Mouse (Mus musculus): Measurements from ENCODE around the gene Trpv3. TPM values are rescaled to one million over a fixed set of nuclear protein-coding genes. Genes with fewer than 3 reads are reported as not detected.

Gene Trpv3
- polyA plus RNA-seq, 1 experiment, result 0.86 TPM

DNA sequence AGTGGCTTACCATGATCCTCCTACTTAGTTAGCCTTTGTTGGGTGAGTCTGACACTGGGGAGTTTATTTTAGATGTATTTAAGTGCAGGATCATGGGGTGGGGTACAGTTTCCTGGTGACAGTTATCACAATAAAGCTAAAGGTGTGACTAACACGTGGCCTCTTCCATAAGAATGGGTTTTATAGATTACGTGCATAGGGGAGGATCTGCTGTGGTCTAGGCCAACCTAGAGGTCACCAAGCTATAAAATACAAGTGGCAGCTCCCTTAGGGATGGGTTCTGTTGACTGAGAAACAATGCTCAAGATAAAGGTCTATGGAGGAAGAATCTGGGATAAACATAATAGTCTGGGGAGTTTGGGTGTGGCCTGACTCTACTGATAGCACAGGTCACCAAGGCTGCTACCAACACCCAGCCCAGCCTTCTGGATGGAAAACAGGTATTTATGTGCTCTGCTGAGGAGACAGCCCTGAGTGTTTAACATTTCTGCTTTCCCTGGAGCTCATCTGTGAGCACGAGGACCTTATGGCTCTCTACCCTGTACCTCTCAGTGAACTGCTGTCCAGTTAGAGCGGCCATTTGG is 9.7 kb upstream of the Trpv3 start:
- H3K27me3 ChIP-seq (ENCODE audit: control insufficient read depth, insufficient read depth, low read length), result no peaks in the 10 kb centered on the region
- H3K4me1 ChIP-seq (ENCODE audit: control insufficient read depth, insufficient read depth, insufficient read length, low read length), result peaks cover 5% of the 10 kb centered on the region; the same call in 1 of the 2 replicates
- H3K27ac ChIP-seq (ENCODE audit: insufficient read depth, low read depth, low read length), result no peak overlapping the region
- no peaks in the 10 kb centered on the region for H3K36me3 ChIP-seq (ENCODE audit: control insufficient read depth, insufficient read depth, low read length)
- WGBS, result 41% methylated on average over 4 of the region's 4 CpGs
- no peak for TF ChIP-seq POLR2A (IDR thresholded peaks at IDR 0.05; ENCODE audit: low read depth, low read length)
- no peak for TF ChIP-seq CTCF (IDR thresholded peaks at IDR 0.05; ENCODE audit: extremely low read depth, insufficient read length, insufficient replicate concordance, low read depth, low read length)
- H3K4me3 ChIP-seq (ENCODE audit: low read depth, low read length), result no peak overlapping the region

DNA sequence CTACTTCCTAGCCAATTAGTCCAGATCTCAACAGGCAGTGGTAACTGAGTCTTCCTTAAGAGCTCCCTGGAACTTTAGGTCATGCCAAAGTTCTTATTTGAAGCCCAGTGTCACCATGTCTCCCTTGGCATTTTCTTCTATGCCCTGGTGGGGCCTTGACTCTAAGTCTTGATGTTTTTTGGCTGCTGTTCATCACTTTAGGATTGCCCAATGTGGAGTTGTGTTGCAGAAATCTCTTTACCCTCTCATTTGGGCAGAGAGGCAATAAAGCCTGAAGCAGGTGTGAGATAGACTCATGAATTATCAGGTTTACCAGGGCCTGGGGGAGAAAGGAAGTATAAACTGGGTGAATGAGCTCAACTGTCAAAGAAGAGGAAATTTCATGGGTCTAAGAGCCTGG is 8.5 kb upstream of the Trpv3 start:
- Histone ChIP-seq H3K4me1 (ENCODE audit: control insufficient read depth, insufficient read depth, insufficient read length, low read length) (peaks cover 5% of the 10 kb centered on the region; the same call in 1 of the 2 replicates), H3K27ac (ENCODE audit: insufficient read depth, low read depth, low read length) (no peak overlapping the region), H3K27me3 (ENCODE audit: control insufficient read depth, insufficient read depth, low read length) (no peaks in the 10 kb centered on the region), H3K36me3 (ENCODE audit: control insufficient read depth, insufficient read depth, low read length) (no peaks in the 10 kb centered on the region), H3K4me3 (ENCODE audit: low read depth, low read length) (no peak overlapping the region)
- TF ChIP-seq POLR2A (IDR thresholded peaks at IDR 0.05; ENCODE audit: low read depth, low read length) (no peak), CTCF (IDR thresholded peaks at IDR 0.05; ENCODE audit: extremely low read depth, insufficient read length, insufficient replicate concordance, low read depth, low read length) (no peak)

DNA sequence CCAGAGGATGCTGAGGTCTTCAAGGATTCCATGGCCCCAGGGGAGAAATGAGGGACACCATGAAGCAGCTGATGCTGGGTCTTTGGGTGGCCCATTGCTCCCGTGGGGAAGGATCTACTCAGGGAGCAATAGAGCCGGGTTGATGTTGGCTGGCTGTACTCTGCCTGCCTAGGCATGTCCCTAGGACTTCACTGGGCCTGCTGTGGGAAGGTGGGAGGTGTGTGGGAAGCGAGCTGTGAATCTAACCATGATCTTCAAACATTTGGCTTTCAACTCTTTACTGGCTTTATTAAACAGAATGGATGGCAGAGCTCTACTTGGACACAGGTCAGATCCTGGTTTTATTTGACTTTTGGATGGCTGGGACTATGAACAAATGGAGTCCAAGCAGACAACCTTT is 6.7 kb upstream of the Trpv3 start:
- peaks cover 5% of the 10 kb centered on the region; the same call in 1 of the 2 replicates for H3K4me1 ChIP-seq (ENCODE audit: control insufficient read depth, insufficient read depth, insufficient read length, low read length)
- H3K27me3 ChIP-seq (ENCODE audit: control insufficient read depth, insufficient read depth, low read length), result no peaks in the 10 kb centered on the region
- TF ChIP-seq POLR2A (IDR thresholded peaks at IDR 0.05; ENCODE audit: low read depth, low read length) (no peak), CTCF (IDR thresholded peaks at IDR 0.05; ENCODE audit: extremely low read depth, insufficient read length, insufficient replicate concordance, low read depth, low read length) (no peak)
- WGBS, result 85% methylated on average over 3 of the region's 3 CpGs
- no peaks in the 10 kb centered on the region for H3K36me3 ChIP-seq (ENCODE audit: control insufficient read depth, insufficient read depth, low read length)
- H3K4me3 ChIP-seq (ENCODE audit: low read depth, low read length), result no peak overlapping the region
- no peak overlapping the region for H3K27ac ChIP-seq (ENCODE audit: insufficient read depth, low read depth, low read length)

DNA sequence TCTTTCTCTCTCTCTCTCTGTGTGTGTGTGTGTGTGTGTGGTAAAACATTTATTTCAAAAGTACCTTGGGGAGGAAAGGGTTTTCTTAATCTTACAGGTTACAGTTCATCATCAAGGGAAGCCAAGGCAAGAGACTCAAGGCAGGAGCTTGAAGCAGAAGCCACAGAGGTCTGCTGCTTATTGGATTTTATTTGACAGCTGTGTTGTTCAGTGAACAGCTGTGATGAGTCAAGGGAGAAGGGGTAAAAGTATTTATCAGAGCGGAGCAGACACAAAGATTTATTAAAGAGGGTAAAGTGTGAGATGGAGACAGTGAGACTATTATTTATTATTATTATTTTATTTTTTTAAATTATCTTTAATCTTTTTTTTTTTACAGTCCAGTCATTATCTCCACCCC is 5.8 kb upstream of the Trpv3 start:
- Histone ChIP-seq H3K4me3 (ENCODE audit: low read depth, low read length) (no peak overlapping the region), H3K27ac (ENCODE audit: insufficient read depth, low read depth, low read length) (no peak overlapping the region), H3K36me3 (ENCODE audit: control insufficient read depth, insufficient read depth, low read length) (no peaks in the 10 kb centered on the region), H3K27me3 (ENCODE audit: control insufficient read depth, insufficient read depth, low read length) (no peaks in the 10 kb centered on the region), H3K4me1 (ENCODE audit: control insufficient read depth, insufficient read depth, insufficient read length, low read length) (peaks cover 7% of the 10 kb centered on the region; the same call in 1 of the 2 replicates)
- 91% methylated on average over 1 of the region's 1 CpGs for WGBS
- TF ChIP-seq POLR2A (IDR thresholded peaks at IDR 0.05; ENCODE audit: low read depth, low read length), result no peak

DNA sequence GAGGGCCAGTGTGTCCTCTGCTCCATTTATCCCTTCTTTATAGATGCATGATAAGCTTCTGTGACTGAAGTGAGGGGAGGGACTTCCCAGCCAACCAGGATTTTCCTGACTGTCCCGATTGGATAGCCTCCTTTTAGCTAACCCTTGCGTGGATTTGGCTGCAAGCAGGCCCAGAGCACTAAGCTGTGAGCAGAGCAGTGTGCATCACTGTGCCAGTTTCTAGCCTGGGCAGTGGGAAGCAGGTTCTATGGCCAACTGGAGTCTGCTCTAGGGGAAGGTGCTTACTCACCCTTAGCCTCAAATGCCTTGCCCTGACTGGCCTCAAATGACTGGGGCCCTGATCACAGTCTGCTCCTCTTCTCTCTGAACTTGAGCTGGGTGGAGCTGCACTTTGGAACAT is 7.6 kb downstream of the Trpv3 start:
- Histone ChIP-seq H3K4me1 (ENCODE audit: control insufficient read depth, insufficient read depth, insufficient read length, low read length) (peaks cover 19% of the 10 kb centered on the region), H3K4me3 (ENCODE audit: low read depth, low read length) (no peak overlapping the region), H3K27ac (ENCODE audit: insufficient read depth, low read depth, low read length) (no peak overlapping the region), H3K27me3 (ENCODE audit: control insufficient read depth, insufficient read depth, low read length) (no peaks in the 10 kb centered on the region), H3K36me3 (ENCODE audit: control insufficient read depth, insufficient read depth, low read length) (no peaks in the 10 kb centered on the region)
- 32% methylated on average over 2 of the region's 2 CpGs for WGBS
- TF ChIP-seq POLR2A (IDR thresholded peaks at IDR 0.05; ENCODE audit: low read depth, low read length), result no peak
- no peak for TF ChIP-seq CTCF (IDR thresholded peaks at IDR 0.05; ENCODE audit: extremely low read depth, insufficient read length, insufficient replicate concordance, low read depth, low read length)

DNA sequence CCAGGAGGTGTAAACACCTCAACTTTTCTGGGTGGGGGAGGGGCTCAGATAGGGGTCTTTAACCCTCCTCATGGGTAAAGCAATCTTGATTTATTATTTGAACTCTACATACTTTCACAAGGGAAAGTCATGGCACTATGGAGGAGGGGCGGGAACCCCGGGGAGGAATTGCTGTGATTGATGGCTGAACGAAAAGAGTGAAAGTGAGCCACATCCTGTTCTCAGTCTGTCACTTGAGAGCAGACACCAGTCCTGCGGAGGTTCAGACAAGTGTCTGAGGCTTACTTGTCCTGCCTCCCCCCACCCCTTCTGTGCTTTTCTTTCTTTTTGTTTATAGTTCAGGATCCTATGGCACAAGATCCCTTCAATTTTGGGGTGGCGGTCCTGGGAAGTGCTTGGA is 13.5 kb downstream of the Trpv3 start:
- Histone ChIP-seq H3K27ac (ENCODE audit: insufficient read depth, low read depth, low read length) (no peak overlapping the region), H3K4me3 (ENCODE audit: low read depth, low read length) (no peak overlapping the region), H3K36me3 (ENCODE audit: control insufficient read depth, insufficient read depth, low read length) (no peaks in the 10 kb centered on the region), H3K27me3 (ENCODE audit: control insufficient read depth, insufficient read depth, low read length) (no peaks in the 10 kb centered on the region), H3K4me1 (ENCODE audit: control insufficient read depth, insufficient read depth, insufficient read length, low read length) (peaks cover 5% of the 10 kb centered on the region; the same call in 1 of the 2 replicates)
- WGBS, result 53% methylated on average over 5 of the region's 5 CpGs
- no peak for TF ChIP-seq CTCF (IDR thresholded peaks at IDR 0.05; ENCODE audit: extremely low read depth, insufficient read length, insufficient replicate concordance, low read depth, low read length)
- TF ChIP-seq POLR2A (IDR thresholded peaks at IDR 0.05; ENCODE audit: low read depth, low read length), result no peak

DNA sequence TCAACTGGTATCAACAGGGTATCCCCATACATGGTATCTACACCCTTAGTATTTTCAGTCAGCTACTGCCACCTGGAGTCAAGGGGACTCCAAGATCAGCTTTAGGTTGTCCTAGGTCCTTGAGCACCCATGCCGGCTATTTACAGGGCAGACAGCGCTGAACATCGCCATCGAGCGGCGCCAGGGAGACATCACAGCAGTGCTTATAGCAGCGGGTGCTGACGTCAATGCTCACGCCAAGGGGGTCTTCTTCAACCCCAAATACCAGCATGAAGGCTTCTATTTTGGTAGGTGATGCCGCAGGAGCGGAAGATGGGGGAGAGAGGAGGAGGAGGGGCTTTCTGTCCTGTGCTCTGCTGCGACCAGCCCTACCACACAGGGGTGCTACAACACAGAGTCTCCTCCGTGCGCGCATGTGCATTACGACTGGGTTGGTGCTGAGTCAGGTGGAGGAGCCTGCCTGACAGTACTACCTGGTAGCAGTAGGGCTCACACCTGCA is 14.4 kb downstream of the Trpv3 start:
- Histone ChIP-seq H3K4me3 (ENCODE audit: low read depth, low read length) (peak overlapping the region; percentile 54), H3K4me1 (ENCODE audit: control insufficient read depth, insufficient read depth, insufficient read length, low read length) (peaks cover 5% of the 10 kb centered on the region; the same call in 1 of the 2 replicates), H3K27ac (ENCODE audit: insufficient read depth, low read depth, low read length) (no peak overlapping the region), H3K36me3 (ENCODE audit: control insufficient read depth, insufficient read depth, low read length) (no peaks in the 10 kb centered on the region), H3K27me3 (ENCODE audit: control insufficient read depth, insufficient read depth, low read length) (no peaks in the 10 kb centered on the region)
- TF ChIP-seq CTCF (IDR thresholded peaks at IDR 0.05; ENCODE audit: extremely low read depth, insufficient read length, insufficient replicate concordance, low read depth, low read length) (peak; percentile 76; the same call in 1 of the 2 replicates), POLR2A (IDR thresholded peaks at IDR 0.05; ENCODE audit: low read depth, low read length) (no peak)
- WGBS, result 1% methylated on average over 16 of the region's 16 CpGs
